Mouse (Mus musculus) spleen, adult 2 months (tissue): ENCODE measurements at regions not wholly inside any gene's neighbourhood (a gene's known extent, or its start where the extent isn't known, plus 50 kb on each side); places are given as distances from the start of the nearest gene placed in this dataset.

ENCODE experiments used
- CTCF ChIP-seq: fragments of 200-500 bp; IDR thresholded peaks from 2 replicates; pipeline ENCODE4 v1.5.1; 2011; ENCODE audit warnings: mild to moderate bottlenecking, inconsistent platforms; ENCODE audit not compliant: insufficient read depth, insufficient read length, insufficient replicate concordance; ENCODE audit errors: extremely low read depth
- POLR2A ChIP-seq: fragments of 200-500 bp; IDR thresholded peaks from 2 replicates; pipeline ENCODE4 v1.6.1; 2011; ENCODE audit warnings: low read depth, low read length, inconsistent platforms

DNA sequence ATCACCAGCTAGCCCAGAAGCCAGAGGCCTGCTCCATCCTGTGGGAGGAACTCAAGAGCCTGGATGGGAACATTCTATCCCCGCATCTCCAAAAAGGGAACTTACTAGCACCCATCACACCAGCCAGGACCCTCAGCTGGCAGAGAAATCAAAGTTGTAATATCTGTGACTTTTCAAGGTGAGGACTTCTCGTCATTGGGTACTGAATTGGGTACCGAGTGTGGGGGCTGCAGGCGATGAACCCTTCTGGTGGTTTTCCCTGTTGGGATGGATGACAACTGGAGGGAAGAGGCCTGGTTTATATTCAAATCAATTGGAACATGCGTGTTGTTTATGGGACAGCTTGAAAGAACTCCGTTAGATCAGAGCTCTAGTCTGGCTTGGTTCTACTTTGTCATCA is 187.1 kb upstream of the Gjb5 start:
- TF ChIP-seq POLR2A (no peak), CTCF (no peak)
